Mouse (Mus musculus) kidney, adult 11 months (tissue): Measurements from ENCODE around the gene Wipf1.

Experiments
- DNase-seq: peaks from one replicate; pipeline ENCODE4 v3.0.0; 2022

Wipf1 gene

GRCm38 (mm10) chr2:73540450-73541162 lies 11.1 kb upstream of the Wipf1 start:
- no peak for DNase-seq

GRCm38 (mm10) chr2:73539697-73540096 lies 10.2 kb upstream of the Wipf1 start:
- DNase-seq, result no peak

GRCm38 (mm10) chr2:73539141-73539540 lies 9.6 kb upstream of the Wipf1 start:
- no peak for DNase-seq

- DNase-seq, result no peak
Observed at GRCm38 (mm10) chr2:73538590-73538989, 9.1 kb upstream of the Wipf1 start.

GRCm38 (mm10) chr2:73536091-73536783 lies 6.7 kb upstream of the Wipf1 start:
- DNase-seq, result no peak

DNA sequence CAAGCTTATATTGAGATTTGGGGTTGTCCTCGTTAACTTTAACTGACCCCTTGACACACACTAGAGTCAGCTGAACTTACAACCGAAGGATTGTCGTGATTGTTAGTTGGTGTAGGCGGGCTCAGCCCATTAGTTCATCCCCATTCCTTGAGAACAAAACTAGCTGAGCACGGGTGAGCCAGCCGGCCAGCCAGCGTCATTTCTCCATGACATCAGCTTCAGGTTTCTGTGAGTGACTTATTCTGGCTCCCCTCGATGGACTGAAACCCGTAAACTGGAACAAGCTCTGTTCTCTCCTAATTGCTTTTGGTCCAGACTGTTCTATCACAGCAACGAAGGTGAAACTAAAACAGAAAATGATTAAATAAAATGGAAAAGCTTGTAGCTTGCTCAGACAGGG lies 5.2 kb upstream of the Wipf1 start:
- no peak for DNase-seq

DNA sequence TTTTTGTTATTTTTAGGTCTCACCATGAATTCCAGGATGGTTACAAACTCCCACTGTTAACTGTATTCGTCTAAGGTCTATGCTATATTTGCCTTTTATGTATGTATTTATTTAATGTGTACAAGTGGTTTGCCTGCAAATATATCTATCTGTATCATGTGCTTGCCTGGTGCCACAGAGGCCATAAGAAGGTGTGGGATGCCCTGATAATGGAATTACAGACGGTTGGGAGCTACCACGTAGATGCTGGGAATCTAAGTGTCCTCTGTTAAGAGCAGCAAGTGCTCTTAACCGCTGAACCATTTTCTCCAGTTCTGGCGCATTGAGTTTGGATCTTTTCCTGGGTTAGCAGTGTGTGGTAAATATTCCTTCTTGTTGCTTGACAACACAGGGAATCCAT lies 953 bp upstream of the Wipf1 start:
- DNase-seq, result no peak

DNA sequence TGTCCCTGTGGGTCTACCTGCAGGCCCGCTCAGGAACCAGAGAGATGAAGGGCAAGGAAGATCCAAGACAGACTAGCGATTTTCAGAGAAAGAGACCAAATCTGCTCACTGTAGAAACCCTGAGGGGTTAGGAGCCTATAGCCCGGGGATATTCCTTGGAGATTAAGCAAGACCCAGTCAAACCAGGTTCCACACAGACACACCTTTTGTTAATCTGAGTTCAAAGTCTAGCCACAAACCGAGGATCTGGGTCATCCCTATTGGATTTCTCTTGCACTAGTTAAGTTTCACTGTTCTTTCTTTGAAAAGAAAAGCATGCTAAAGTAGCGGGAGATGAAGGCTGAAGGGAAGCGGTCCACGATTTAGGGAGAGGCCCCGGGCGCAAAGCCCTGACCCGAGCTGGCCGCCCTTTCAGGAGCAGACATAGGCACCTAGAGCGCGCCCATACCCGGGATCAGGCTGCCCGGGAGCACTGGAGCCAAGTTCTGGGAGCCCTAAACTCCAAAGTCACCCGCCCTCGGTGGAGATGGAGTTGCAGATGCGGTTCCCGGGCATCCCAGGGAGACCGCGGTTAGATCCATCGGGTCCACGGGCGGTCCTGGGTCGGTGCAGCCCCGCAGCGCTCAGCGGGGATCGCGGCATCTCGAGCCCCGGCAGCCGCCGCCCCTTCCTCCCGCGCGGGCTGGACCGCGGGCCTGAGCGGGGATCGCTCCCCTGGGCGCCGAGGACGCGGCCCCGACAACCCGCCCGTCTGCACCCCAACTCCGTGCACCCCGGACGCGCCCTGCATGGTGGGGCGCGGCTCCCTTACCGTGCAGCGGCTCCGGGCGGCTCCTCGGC lies 798 bp downstream of the Wipf1 start:
- DNase-seq, result no peak

GRCm38 (mm10) chr2:73527956-73528355 lies 1.6 kb downstream of the Wipf1 start:
- DNase-seq, result no peak

DNA sequence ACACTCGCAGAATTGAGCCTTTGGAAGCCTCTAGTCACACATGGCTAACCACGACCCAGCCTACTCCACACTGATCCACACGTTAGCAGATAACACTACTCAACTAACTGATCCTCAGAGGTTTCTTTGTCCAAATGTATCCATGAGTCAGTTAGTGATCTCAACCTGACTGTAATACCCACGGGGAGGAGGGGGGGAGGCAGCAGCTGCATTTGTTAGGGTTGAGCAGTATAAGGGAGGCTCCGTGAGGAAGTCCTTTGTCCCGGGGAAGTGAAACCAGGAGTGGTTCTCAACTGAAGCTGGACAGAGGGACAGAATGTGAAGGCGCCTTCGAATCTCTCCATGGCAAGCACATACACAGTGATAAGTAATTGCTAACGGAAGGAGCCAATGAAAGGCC lies 2.8 kb downstream of the Wipf1 start:
- DNase-seq, result no peak

- DNase-seq, result peak; percentile 41
Observed at GRCm38 (mm10) chr2:73522891-73523290, 6.6 kb downstream of the Wipf1 start.

DNA sequence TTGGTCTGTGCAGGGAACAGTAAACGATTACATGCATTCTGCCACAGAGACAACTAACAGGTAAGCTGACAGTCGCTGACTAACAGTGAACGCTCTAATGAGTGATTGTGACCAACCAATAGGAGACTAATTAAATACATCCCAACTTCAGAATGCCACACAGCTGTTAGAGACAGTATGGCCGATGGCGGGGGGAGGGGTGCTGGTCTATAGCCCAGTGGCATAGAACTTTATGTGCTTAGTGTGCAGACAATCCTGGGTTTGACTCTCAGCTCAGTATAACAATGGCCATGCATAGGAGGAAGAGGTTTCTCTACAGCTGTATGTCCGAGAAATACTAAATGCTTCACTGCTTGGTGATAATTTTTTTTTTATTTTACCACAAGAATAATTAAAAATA lies 7.2 kb downstream of the Wipf1 start:
- DNase-seq, result no peak

DNA sequence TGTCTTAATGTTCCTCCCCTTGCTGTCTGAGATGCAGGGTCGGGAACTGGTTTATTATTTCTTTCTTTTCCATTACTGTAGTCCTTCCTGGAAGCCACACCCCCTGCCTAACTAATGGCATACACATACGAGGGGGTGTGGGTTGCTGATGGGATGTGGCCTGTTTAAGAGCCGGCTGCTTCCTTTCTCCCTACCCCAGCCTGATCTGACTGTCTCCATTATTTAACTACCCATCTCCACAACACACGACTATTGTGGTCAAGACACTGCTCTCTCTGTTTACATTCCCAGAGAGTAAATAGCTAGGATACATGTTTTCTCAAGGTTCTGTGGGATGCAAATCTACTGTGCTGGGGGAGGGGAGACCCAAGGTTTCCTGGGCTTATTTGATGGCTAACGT lies 7.8 kb downstream of the Wipf1 start:
- DNase-seq, result no peak

- no peak for DNase-seq
Observed at GRCm38 (mm10) chr2:73518966-73519365, 10.6 kb downstream of the Wipf1 start.

GRCm38 (mm10) chr2:73518311-73518710 lies 11.2 kb downstream of the Wipf1 start:
- DNase-seq, result no peak

DNA sequence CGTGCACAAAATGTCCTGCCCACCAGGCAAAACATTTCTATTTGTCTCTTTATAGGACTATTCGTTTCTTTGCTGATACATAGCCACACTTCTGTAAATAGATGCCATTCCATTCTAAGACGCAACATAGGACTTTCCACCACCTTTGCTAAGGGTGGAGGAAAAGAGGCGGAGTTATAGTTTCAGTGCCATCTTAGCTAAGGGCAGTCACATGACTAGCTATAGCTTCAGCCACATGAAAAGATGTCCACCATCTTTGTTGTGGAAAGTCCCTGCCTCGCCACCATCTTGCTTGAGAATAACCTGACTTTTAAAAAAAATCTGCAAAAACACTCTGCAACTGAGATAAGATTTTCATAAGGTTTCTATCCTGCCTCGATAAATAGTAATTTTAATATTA lies 15.4 kb downstream of the Wipf1 start:
- DNase-seq, result no peak

GRCm38 (mm10) chr2:73513204-73513749 lies 16.3 kb downstream of the Wipf1 start:
- no peak for DNase-seq

- no peak for DNase-seq
Observed at GRCm38 (mm10) chr2:73512044-73512443, 17.5 kb downstream of the Wipf1 start.

- no peak for DNase-seq
Observed at GRCm38 (mm10) chr2:73510731-73511360, 18.7 kb downstream of the Wipf1 start.

DNA sequence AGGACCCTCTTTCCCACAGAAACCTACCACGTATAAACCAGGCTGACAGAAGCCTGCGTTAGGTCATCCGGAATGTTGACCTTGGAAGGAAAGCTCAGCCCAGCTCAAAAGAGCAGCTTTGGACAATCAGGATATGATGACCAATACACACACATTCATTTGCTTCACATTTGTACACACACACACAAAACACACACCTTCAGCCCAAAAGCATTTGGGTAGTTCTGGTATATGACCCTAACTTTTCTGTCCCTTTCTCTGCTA lies 19.6 kb downstream of the Wipf1 start:
- DNase-seq, result no peak

- DNase-seq, result no peak
Observed at GRCm38 (mm10) chr2:73509248-73510024, 20.1 kb downstream of the Wipf1 start.

DNA sequence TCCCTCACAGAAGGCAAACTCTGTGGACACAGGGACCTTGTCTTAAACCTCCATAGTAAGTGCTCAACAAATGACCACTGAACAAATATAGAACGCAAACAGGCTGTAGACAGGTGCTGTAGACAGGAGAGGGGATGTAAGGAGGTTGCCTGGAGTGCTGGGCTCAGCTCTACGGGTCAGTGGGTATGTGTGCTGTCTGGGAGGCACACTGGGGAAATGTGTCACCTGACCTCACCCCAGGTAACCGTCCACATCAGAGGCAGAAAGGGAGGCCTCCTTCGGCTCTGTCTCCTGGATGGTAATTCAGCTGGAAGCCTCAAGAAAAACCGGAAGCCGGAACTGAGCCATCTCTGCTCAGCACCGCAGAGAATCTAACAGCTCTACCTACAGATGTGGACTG lies 21.6 kb downstream of the Wipf1 start:
- DNase-seq, result no peak
